Mouse (Mus musculus) layer of hippocampus, adult 18-20 months (tissue): Measurements from ENCODE around the gene Kdm4a. TPM values are rescaled to one million over a fixed set of nuclear protein-coding genes. Genes with fewer than 3 reads are reported as not detected.

Experiments used
- DNase-seq, 2 experiments: peaks; one replicate each; pipeline ENCODE4 v3.0.0; 2022; ENCODE audit warnings: low spot score in 2 of 2
- total RNA-seq, 2 experiments: library from RNA; stranded (reverse); gene quantifications; 2 replicates each; pipeline ENCODE4 v1.2.3; 2021

Gene Kdm4a
- total RNA-seq, 2 experiments from 2014 or later = 42.5 to 44.2 TPM

GRCm38 (mm10) chr4:118156559-118156958, 23.3 kb downstream of the Kdm4a start:
- DNase-seq = peak in 1 of 2 experiments; percentile 71

DNA sequence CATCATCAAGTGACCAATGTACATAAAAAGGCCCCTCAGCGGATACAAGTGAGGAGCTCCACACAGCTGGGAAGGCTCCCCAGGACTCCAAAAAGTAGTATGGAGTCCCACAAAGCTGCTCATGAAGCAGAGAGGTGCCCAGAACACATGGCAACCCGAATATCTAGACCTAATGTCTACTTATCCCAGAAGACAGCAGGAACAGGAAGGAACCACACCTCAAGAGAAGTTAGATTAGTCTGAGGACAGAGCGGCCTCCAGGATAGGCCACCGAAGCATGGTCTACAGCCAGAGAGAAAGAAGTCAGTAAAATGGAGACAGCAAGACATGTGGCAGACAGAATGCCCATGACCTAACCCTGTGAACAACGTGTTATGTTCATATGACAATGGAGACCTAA, 25.0 kb downstream of the Kdm4a start:
- DNase-seq = no peak

DNA sequence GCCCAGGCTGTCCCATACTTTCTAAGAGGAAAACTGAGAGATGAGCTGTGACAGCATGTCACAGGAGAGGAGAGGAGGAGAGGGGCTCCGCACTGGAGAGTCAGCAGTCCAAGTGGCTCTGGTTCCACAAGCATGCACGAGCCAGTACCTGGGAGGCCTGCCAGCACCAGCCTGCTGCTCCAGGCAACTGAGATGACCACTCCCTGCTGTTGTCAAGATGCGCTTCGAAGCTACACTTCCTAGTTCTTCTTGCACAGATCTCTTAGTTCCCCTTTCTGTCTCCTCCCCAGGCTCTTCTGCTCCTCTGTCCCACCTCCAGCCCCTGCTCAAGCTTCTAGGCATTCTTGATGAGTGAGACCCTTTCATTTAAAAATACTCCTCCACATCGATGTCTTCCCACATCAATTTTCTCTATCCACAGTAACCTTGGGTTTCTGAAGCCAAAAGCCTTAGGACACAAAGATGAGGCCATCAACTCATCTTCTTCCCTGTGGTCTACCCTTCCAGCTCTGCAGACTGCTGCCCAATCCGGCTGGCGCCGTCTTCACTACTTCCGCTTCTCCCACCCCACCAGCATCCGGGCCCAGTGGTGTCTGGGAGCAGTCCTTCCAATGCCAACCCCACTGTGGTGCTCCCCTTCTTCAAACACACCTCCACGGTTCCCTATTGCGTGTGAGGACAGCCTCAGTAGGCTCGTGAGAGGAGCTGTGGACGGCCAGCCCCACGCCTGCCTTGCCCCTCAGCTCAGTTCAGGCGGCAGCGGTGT, 27.6 kb downstream of the Kdm4a start:
- peak in 1 of 2 experiments; percentile 50 for DNase-seq

- no peak for DNase-seq
Observed at GRCm38 (mm10) chr4:118150804-118151203, 29.0 kb downstream of the Kdm4a start.

- DNase-seq = peak in 1 of 2 experiments; percentile 35
Observed at GRCm38 (mm10) chr4:118149956-118150680, 29.7 kb downstream of the Kdm4a start.

DNA sequence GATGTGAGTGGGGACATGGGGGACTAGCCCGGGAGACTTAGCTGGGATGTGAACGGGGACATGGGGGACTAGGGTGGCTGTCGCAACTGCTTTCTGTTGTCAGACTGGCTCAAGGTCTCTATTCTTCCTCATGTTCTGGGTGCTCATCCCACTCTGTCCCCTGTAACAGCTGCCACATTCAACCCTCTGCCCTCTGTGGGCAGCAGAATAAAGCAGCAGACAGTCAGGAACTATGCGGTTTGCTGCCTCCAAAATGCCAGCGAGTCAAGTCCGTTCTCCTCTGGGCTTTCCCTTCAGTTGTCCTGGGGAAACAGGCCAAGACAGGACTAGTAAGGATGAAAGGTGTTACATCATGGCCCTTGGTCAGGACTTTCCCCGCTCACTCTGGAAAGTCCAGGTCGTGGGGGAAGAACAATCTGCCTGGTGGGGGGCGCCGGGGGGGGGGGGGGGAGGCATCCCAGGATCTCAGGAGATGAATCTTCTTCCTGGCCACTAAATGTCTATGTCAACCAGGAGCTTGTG, 30.7 kb downstream of the Kdm4a start:
- DNase-seq = no peak

DNA sequence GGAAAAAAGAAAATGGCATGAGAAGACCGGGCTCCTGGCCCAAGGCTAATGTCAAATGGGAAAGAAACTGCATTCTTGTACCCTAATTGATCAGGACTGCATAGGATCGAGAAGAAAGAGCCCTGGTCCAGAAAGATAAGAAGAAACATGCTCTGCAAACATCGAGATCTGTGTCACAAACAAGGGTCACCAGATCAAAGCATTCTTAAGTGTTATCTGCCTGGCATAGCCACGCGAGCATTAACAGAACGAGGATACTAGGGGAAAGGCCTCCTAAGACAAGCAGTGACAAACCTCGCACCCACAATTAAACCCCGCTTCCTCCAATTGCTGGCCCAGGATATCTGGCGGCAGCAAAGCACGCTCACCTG, 31.5 kb downstream of the Kdm4a start:
- no peak for DNase-seq

DNA sequence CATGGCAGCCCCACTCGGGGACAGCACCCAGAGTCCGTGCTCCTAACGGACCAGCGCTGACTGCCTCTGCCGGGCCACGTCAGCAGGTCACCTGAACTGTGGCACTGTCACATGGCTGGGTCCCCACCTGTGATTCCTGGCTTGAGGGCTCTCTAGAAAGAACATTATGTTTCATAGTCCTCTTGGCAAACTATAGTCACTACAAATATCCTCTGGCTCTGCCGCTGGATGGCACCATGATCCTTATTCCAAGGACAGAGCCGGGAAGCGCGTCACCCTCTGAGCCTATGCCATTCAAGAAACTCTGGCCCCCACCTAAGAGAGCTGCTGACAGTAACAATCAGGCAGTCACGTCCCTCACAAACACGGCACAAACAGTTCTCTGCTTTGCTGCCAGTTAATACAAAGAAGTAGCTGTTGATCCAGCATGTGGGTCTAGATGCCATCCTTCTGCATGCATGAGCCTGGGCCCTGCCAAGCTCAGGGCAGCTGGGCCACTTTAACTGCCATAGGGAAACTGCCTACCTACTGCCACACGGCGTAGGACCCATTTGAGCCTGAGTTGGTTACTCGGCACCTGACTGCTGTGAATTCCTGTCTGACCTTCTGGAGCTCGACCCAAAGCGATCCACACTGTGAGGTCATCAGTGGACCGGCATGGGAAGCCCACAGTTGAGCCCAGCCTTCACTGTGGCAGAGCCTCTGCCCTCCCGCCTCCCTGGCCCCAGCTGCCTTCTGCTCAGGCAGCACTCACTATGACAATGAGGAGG, 32.1 kb downstream of the Kdm4a start:
- peak in 1 of 2 experiments; percentile 83 for DNase-seq

DNA sequence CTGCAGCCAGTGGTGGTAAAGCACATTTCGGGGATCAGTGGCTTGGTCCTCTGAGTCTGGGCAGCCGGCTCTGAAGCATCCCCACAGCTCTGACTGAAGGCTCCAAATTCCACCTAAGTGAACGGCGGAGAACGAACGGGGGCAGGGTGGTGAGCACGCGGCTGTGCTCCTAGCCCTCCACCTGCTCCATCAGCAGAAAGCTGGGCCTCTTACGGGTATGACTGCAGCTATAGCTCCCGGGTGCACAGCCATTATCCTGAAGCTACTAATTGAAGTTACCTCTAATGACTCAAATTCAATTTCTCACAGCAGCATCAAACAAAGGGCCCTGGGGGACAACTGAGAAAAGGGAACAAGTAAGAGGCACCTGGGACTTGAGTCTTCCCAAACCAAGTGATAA, 32.8 kb downstream of the Kdm4a start:
- DNase-seq = peak in 1 of 2 experiments; percentile 18

- DNase-seq = no peak
Observed at GRCm38 (mm10) chr4:118144324-118144723, 35.5 kb downstream of the Kdm4a start.

GRCm38 (mm10) chr4:118143679-118144078, 36.2 kb downstream of the Kdm4a start:
- no peak for DNase-seq

- no peak for DNase-seq
Observed at GRCm38 (mm10) chr4:118141511-118141910, 38.3 kb downstream of the Kdm4a start.

- DNase-seq = peak; percentile 53 to 82
Observed at GRCm38 (mm10) chr4:118138891-118139290, 41.0 kb downstream of the Kdm4a start.

GRCm38 (mm10) chr4:118137857-118138256, 42.0 kb downstream of the Kdm4a start:
- peak in 1 of 2 experiments; percentile 58 for DNase-seq

- peak in 1 of 2 experiments; percentile 39 for DNase-seq
Observed at GRCm38 (mm10) chr4:118137311-118137710, 42.5 kb downstream of the Kdm4a start.

DNA sequence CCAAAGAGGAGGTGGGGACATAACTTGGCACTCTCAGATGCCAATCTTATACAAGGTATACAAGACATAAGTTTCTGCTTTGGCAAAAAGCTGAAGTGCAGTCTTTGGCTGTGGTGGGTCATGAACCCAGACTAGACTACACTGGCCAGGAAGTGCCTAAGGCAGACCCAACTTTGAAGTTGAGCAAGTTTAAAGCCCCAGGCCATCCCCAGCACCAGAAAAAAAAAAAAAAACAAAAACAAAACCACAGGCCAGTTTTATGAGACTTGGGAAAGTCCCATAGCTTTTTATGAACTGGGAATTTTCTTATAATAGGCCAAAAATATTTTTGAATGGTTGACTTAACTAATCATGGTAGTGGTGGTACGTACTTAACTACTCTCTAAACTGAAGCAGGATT, 44.4 kb downstream of the Kdm4a start:
- DNase-seq = no peak

- peak; percentile 98 to 99 for DNase-seq
Observed at GRCm38 (mm10) chr4:118134485-118135365, 45.1 kb downstream of the Kdm4a start, which contains the start of gene St3gal3. St3gal3 (minus strand) TSS chr4:118134914.

DNA sequence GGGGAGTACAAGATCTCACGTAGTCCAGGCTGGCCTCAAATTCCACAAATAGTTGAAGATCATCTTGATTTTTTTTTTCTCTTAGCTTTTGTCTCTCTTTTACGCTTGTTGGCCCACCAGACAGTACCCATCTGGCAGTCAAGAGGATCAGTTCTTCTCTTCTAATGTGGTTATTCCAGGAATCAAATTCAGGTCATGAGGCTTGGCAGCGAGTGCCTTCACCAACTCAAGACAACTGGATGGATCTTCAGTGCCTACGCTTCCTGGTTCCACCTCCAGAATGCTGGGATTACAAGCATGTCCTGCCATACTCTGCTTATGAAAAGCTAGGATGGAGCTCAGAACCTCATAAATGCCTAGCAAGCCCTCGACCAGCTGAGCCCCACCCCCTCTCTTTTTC, 48.5 kb downstream of the Kdm4a start:
- no peak for DNase-seq

- DNase-seq = no peak
Observed at GRCm38 (mm10) chr4:118123030-118123704, 56.7 kb downstream of the Kdm4a start.

GRCm38 (mm10) chr4:118122078-118122477, 57.8 kb downstream of the Kdm4a start:
- DNase-seq = no peak
